Mouse (Mus musculus): ENCODE measurements around the gene Tmod1.

The Tmod1 gene

DNA sequence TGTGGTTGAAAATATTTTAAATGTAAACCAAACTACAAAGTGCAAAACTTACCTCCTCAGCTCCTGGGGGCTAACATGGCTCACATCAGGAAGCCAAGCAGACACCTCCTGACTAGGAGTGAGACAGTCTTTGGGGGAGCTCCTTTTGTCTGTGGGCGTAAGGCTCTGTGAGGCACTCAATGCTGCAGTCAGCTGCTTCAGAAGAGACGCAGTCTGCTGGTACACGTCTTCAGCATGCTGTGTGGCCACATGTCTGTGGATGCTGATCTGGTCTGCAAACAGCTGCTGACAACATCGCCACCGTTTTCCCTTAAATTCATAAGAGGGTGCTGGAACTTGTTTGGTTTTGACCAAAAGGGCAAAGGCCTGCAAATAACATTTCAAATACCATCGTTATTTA lies 93.1 kb downstream of the Tmod1 start:
- no peak for DNase-seq (ENCODE audit: low read depth)

DNA sequence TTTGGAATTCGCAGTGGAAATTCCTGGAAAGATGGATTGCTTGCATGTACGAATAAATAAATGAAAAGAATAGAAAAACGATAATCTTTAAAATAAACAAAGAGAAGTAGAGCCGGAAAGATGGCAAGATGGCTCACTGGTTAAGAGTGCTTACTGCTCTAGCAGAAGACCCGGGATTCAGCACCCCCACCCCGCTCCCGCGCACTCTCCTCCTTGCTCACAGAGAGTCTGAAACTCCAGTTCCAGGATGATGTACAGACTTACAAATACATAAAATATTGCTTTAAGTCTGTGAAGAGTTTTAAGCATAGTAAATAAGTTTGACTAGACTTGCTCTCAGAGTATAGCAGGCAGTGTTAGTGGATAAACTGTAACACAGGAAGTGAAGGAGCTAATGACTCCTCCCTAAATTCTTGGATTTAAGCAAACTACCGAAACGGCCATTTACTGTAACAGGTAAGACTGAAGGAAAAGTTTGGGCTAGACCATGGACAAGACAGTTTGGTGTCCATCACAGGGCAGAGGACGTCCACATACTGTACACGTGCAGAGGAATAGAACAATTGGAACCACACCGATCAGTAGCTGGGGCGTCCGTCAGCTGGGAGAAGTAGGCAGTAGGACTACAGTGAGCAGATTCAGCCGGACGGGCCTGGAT lies 99.0 kb downstream of the Tmod1 start:
- DNase-seq (ENCODE audit: low read depth) = no peak

DNA sequence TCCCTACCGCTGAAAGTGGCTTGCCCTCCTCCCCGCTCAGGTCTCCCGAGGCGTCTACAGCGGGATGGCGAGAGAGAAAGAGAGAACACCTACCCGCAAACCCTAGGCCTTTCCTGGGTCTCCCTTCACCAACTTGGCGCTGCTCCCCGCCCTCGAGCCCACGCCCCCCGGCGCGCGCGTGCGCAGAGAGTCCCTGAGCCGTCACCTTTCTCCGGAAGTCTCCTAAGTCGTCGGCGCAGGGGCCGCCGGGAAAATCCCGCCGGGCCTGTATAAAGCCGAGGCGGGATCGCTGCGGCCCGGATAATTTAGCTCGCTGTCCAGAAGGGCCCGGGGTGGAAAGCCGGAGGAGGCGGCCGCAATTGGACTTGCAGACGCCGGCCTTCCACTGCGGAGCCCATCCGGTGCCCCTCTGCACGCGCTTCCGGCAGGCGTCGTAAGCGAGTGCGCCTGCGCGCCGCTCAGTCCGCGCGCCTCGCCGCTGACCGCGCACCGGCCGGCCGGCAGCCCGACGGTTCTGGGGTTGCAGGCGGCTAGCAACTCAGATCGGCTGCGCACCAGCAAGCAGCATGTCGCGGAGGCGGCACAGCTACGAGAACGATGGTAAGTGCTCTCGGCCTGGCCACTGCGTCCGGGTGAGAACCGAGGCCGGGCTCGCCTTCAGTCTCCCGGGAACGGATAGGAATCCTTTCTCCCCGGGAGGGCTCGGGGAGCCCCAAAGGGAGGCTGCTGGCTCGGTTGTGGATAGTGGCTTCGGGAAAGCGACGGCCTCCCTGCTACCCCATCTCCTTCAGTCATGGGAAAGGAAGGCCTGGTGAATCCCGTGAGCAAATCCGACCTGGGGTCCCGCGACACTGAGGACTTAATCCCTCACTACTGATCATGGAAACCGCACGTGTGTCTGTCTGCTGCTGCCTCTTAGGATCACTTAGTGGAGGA lies 99.8 kb downstream of the Tmod1 start, which contains the start of the genes Ncbp1 and Tstd2:
Gene Ncbp1 (plus strand): TSS at position 327 of the 936 bp plus-strand sequence.
Gene Tstd2 (minus strand): TSS at position 408 of the 936 bp plus-strand sequence.
- peak; percentile 98 for DNase-seq (ENCODE audit: low read depth)

DNA sequence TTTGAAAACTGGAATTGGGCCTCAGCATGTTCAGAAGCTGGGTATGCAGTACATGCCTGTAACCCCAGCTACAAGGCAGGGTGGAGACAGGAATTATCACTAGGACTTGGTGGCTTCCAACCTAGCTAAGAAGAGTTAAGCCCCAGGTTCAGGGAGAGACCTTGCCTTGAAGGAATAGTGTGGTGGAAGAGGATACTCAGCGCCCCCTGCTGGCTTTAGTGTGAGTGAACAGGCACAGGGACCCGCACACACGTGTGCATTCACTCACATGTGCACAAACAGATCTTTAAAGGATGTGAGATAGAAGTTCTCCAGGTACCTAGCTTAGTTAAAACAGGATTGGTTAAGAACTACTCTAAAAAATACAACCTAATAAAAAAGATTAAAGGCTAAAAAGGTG lies 105.6 kb downstream of the Tmod1 start:
- peak; percentile 75 for DNase-seq (ENCODE audit: low read depth)

DNA sequence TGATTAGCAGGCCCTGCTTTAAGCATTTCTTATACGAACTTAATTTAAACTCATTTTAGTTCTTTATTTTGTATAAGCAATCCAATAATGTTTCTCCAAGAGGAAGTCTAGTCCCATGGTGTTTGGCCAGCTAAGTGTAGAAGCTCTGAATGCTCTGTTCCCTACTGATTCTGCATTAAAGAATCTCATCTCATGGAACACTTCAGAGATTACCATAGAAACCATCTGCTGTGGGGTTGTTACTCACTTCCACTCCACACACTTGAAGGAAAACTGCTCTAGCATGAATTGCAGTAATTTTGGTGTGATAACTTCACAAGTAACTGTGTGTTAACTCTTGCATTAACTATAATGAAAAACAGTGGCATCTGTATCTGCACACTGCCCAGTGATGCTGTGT lies 108.1 kb downstream of the Tmod1 start:
- DNase-seq (ENCODE audit: low read depth) = no peak

DNA sequence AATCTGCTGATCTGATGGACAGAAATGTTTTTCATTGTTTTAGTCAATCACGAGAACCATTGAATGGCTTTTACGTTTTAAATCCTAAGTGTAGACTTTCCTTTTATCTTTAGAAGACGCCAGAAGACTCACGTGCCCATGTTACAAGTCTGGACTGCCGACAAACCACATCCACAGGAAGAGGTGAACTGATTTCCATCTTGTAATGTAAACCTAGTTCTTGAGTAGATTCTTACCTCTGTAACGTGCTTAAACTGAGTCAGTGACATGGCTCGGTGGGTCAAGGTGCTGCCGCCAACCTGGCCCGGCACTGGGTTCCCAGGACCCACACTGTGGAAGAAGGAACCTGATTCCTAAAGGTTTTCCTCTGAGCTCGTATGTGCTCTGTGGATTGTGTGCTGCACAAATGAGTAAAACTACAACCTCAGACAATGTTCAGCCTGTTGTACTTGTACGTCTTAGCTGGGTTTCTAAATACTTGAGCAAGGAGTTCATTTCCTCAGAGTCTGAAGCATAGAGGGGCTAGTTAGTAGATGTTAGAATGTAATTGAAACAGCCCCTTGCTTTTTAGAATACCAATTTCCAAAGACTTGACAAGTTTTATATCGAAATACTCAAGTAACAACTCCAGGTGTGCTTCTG lies 113.3 kb downstream of the Tmod1 start:
- DNase-seq (ENCODE audit: low read depth) = peak; percentile 75

DNA sequence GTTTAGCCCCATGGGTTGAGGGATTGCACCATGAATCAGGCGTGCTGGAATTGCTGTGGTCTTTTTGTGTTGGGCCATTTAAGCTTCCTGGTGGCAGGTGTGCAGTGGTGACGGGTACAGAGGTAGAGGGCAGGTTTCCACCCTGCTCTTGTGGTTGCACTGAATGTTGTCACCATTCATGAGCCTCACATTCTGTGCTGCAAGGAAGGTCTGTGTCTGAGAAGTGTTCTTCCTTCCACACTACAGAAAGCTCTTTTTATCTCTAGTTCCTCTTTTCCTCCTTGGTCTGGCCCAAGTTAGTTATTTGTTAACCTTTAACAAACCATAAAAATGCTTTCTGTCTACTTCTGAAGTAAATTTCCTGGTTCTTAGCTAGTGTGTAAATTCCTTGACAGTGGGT lies 125.3 kb downstream of the Tmod1 start:
- no peak for DNase-seq (ENCODE audit: low read depth)

All from induced T-regulatory cell, adult 2 months (primary cell).